Mouse (Mus musculus) frontal cortex, postnatal 14 days (tissue): ENCODE results near the gene Prl7a1.

ENCODE experiments used
- DNase-seq, 2 experiments: peaks; one replicate each; pipeline ENCODE4 v3.0.0; 2022; ENCODE audit warnings: low spot score in 2 of 2

The Prl7a1 gene

GRCm38 (mm10) chr13:27642393-27642792, at the start of gene Prl7a1:
Prl7a1 (minus strand) TSS chr13:27642493.
- DNase-seq = no peak

- no peak for DNase-seq
Observed at GRCm38 (mm10) chr13:27667936-27668335, 25.6 kb upstream of the Prl7a1 start, which contains the start of gene Prl7a2. Prl7a2 (minus strand) TSS chr13:27668036.

GRCm38 (mm10) chr13:27660747-27661146, 18.5 kb upstream of the Prl7a1 start:
- no peak for DNase-seq

GRCm38 (mm10) chr13:27610482-27610881, 31.8 kb downstream of the Prl7a1 start, which contains the start of gene Prl7b1:
Prl7b1 (minus strand) TSS chr13:27610582.
- DNase-seq = no peak
